Mouse (Mus musculus): ENCODE results near the gene Abraxas1. TPM values are rescaled to one million over a fixed set of nuclear protein-coding genes. Genes with fewer than 3 reads are reported as not detected.

Abraxas1 gene
- polyA plus RNA-seq, 1 experiment from 2014 or later = 18.5 TPM

GRCm38 (mm10) chr5:100787527-100787926, 33.2 kb downstream of the Abraxas1 start:
- TF ChIP-seq CTCF (IDR thresholded peaks at IDR 0.05) = no peak
- ChIA-PET POLR2A (no interaction called here), CTCF (no interaction called here)
- in situ Hi-C loops (cut with MboI; ENCODE audit: low pct_unique_long_range_greater_than_20kb) = no loop called here
- H3K27me3 ChIP-seq = no peaks in the 10 kb centered on the region
- ATAC-seq (no peak), DNase-seq (ENCODE audit: low read depth, low spot score) (no peak)

DNA sequence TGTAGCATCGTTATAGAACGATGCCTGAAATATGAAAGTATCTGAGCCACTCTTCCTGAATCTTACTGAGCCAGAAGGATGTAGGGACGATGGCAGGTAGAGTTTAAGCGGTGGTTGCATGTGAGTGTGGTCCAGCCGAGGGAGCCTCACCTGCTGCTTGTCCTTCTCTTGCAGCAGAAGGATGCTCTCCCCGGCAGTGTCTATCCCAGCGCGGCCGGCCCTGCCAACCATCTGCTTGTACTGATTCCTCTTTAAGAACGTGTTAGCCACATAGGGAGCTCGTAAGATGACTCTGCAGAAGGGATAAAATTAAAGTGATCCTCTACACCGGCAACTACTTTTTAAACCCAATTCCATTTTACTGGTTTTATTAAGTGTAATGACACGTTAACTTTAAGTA, 41.8 kb downstream of the Abraxas1 start:
- no peaks in the 10 kb centered on the region for H3K27me3 ChIP-seq
- ChIA-PET CTCF (interaction anchor here (1.6 kb wide), 1 partner anchor 13 kb away, joined by 3 read pairs; no protein-coding TSS in a partner anchor), POLR2A (no interaction called here)
- in situ Hi-C loops (cut with MboI; ENCODE audit: low pct_unique_long_range_greater_than_20kb) = no loop called here
- DNase-seq (ENCODE audit: low read depth, low spot score) = no peak
- ATAC-seq = no peak
- no peak for TF ChIP-seq CTCF (IDR thresholded peaks at IDR 0.05)

- ATAC-seq = no peak
- H3K27me3 ChIP-seq = no peaks in the 10 kb centered on the region
- no peak for TF ChIP-seq CTCF (IDR thresholded peaks at IDR 0.05)
- no peak for DNase-seq (ENCODE audit: low read depth, low spot score)
- ChIA-PET POLR2A (no interaction called here), CTCF (interaction anchor here (0.7 kb wide), 1 partner anchor 12 kb away, joined by 3 read pairs; no protein-coding TSS in a partner anchor)
- in situ Hi-C loops (cut with MboI; ENCODE audit: low pct_unique_long_range_greater_than_20kb) = no loop called here
These were observed 43.9 kb downstream of the Abraxas1 start for GRCm38 (mm10) chr5:100776900-100777299.

DNA sequence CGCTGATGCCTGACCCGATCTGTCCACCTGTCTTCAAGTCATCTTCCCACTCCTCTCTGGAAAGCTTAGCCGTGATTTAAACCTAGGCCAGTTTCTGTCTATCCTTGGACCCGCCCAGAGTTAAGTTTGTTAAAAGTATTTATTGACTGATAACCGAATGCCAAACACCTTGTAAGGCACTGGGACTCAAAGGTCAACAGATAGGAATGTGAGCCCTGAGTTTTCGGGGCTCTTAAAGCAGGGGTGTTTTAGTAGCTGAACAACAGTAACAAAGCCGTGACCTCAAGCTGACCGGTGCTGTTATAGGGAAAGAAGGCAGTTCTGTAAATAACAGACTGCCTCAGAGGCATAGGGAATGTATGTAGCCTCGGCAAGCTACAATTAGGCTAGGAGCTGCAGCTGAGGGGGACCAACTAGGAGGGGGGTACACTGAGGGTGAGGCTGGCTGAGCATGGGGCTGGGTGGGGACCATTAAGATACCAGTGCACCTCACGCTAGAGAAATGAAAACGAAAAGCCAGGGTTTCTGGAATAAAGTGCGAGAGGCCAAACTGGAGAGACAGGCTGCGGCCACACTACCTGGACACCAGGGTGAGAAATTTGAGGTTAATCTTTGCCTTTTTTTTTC, 44.9 kb downstream of the Abraxas1 start:
- ATAC-seq = no peak
- no peak for TF ChIP-seq CTCF (IDR thresholded peaks at IDR 0.05)
- in situ Hi-C loops (cut with MboI; ENCODE audit: low pct_unique_long_range_greater_than_20kb) = no loop called here
- H3K27me3 ChIP-seq = no peaks in the 10 kb centered on the region
- no peak for DNase-seq (ENCODE audit: low read depth, low spot score)
- ChIA-PET POLR2A (no interaction called here), CTCF (interaction anchor here (1.2 kb wide), 1 partner anchor 16 kb away, joined by 3 read pairs; no protein-coding TSS in a partner anchor)

DNA sequence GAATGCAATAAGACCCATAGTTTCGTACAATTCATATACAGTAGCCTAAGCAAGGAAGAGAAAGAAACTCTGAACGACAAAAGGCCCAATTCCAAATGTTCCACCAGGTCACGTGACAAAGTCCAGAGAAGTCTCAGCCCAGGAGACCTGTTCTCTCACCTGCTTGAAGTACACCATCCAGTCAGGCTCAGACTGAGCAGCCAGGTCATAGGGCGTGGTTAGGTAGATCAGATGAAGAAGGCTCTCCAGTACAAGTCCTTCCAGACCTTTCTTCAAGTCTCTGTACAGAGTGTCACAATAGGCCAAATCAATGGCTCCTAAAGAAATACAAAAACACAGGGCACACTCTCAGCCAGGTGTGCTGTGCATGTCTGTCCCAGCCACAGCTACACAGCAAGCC, 49.2 kb downstream of the Abraxas1 start:
- in situ Hi-C loops (cut with MboI; ENCODE audit: low pct_unique_long_range_greater_than_20kb) = no loop called here
- ChIA-PET POLR2A (no interaction called here), CTCF (no interaction called here)
- no peaks in the 10 kb centered on the region for H3K27me3 ChIP-seq
- ATAC-seq (no peak), DNase-seq (ENCODE audit: low read depth, low spot score) (no peak)
- TF ChIP-seq CTCF (IDR thresholded peaks at IDR 0.05) = no peak

- TF ChIP-seq CTCF (IDR thresholded peaks at IDR 0.05) = no peak
- H3K27me3 ChIP-seq = no peaks in the 10 kb centered on the region
- ATAC-seq (no peak), DNase-seq (ENCODE audit: low read depth, low spot score) (no peak)
- CTCF ChIA-PET = interaction anchor here (0.7 to 2.4 kb wide), 4 partner anchors 10 to 23 kb away, joined by 3 to 6 read pairs (median 3); no protein-coding TSS in a partner anchor
- POLR2A ChIA-PET = no interaction called here
- in situ Hi-C loops (cut with MboI; ENCODE audit: low pct_unique_long_range_greater_than_20kb) = no loop called here
These were observed 54.7 kb downstream of the Abraxas1 start for GRCm38 (mm10) chr5:100766026-100766425.

DNA sequence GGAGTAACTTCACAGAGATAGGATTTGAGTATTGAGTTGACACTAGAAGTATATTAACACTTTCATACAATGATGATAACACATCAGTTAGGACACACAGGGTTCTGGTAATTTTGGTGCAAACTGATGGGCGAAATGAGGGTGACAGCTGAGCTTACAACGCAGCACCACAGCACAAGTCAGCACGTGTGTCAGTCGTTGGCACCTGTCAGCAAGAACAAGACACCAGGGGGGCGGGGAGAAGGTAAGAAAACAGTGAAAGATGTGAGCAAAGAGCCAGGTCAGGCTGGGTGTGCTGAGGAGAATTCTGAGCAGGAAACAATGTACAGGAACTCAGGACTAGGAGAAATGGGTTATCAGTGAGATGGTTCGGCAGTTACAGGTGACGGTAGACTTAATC, 59.0 kb downstream of the Abraxas1 start:
- DNase-seq (ENCODE audit: low read depth, low spot score) (no peak), ATAC-seq (no peak)
- no peak for TF ChIP-seq CTCF (IDR thresholded peaks at IDR 0.05)
- no peaks in the 10 kb centered on the region for H3K27me3 ChIP-seq
- POLR2A ChIA-PET = no interaction called here
- in situ Hi-C loops (cut with MboI; ENCODE audit: low pct_unique_long_range_greater_than_20kb) = no loop called here
- CTCF ChIA-PET = interaction anchor here (1.2 to 1.6 kb wide), 2 partner anchors 11 to 12 kb away, joined by 3 read pairs; no protein-coding TSS in a partner anchor

DNA sequence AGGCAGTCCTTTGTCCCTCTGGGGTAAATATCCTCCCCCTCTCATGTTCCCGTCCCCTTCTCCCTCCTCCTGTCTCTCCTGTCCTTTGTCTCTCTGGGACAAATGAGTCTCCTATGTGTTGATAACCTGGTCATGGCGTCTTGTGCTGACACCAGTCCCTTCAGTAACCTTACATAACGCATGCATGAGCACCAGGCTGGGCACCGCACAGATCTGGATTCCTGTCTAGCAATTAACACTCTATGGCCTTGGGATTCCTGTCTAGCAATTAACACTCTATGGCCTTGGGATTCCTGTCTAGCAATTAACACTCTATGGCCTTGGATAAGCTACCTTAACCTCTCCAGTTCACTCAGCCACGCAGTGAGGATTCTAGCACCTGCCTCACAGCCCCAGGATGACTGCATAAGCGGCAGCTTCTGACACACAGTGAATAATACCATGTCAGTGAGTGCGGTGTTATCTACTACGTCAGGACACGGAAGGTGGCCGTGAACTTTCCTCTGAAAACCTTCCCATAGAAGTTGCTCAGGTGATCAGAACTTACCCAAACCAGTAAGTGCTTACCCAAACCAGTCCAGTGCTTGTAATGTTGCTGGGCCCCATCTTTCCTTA, 60.6 kb downstream of the Abraxas1 start:
- no peak for TF ChIP-seq CTCF (IDR thresholded peaks at IDR 0.05)
- ChIA-PET POLR2A (no interaction called here), CTCF (no interaction called here)
- ATAC-seq (no peak), DNase-seq (ENCODE audit: low read depth, low spot score) (no peak)
- in situ Hi-C loops (cut with MboI; ENCODE audit: low pct_unique_long_range_greater_than_20kb) = no loop called here
- no peaks in the 10 kb centered on the region for H3K27me3 ChIP-seq

DNA sequence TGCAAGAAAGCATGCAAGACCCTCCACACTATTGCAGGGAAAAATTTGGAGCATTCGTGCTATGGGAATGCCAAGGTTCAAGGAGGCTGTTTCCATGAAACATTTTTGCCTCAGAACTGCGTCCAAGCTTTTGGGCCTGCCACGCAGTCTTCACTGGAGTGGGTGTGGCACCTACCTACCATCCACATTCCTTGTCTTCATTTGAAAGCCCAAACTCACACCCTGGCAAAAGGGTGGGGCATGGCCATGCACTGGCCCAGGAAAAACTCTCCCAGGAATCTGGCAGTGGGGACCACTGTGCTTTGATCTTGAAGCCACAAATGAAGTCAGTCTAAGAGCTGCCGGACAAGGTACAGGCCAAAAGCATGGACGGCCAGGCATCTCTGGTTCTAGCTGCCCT, 62.6 kb downstream of the Abraxas1 start:
- H3K27me3 ChIP-seq = no peaks in the 10 kb centered on the region
- no peak for TF ChIP-seq CTCF (IDR thresholded peaks at IDR 0.05)
- DNase-seq (ENCODE audit: low read depth, low spot score) (no peak), ATAC-seq (no peak)
- in situ Hi-C loops (cut with MboI; ENCODE audit: low pct_unique_long_range_greater_than_20kb) = no loop called here
- POLR2A ChIA-PET = no interaction called here
- CTCF ChIA-PET = no interaction called here

Other genes starting within 250 kb of the Abraxas1 start
- gene Plac8, start 248.7 kb downstream of the Abraxas1 start, polyA plus RNA-seq (2021) = 92.7 TPM
- gene Coq2, start 145.8 kb downstream of the Abraxas1 start, polyA plus RNA-seq (2021) = 83.6 TPM
- 1.6 TPM for gene Hpse, start 101.2 kb downstream of the Abraxas1 start, polyA plus RNA-seq (2021)
- gene Helq, start 22.4 kb downstream of the Abraxas1 start, polyA plus RNA-seq (2021) = 22.8 TPM
- gene Mrps18c, start 22.3 kb downstream of the Abraxas1 start, polyA plus RNA-seq (2021) = 99.9 TPM
- gene Gpat3, start 24.7 kb upstream of the Abraxas1 start, polyA plus RNA-seq (2021) = 11.9 TPM